Mouse (Mus musculus): ENCODE measurements around the gene Olfr930. TPM values are rescaled to one million over a fixed set of nuclear protein-coding genes. Genes with fewer than 3 reads are reported as not detected.

Gene Olfr930
- not detected for polyA plus RNA-seq (2014; fragmentation: Illumina TruSeq; extraction: RNeasy Lipid Tissue Mini Kit (QIAGEN cat#74804); ENCODE audit: low read depth, low replicate concordance)

GRCm38 (mm10) chr9:38929509-38929908 is at the start of gene Olfr930:
Olfr930 (plus strand) TSS chr9:38929809.

DNA sequence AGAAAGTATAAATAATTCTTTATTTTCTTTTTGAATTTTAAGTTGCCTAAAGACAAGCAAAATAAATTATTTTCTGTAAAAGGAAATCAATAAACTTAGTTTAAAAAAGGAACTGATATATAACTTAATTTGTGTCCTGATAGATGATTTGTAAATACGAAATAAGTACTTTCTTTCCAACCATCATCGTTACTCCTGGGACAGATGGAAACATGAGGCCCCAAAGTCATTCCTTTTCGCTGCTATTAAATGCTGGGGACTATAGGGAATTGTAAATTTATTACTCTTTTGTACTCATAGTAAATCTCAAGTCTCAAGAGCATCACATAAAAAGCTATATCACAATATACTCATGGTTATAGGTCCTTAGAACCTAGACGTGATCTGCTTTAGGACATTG is 42.4 kb downstream of the Olfr930 start, which contains the start of gene Olfr933:
Gene Olfr933, plus strand, starts transcription at position 301 of the 400 bp plus-strand sequence.

Other genes starting within 250 kb of the Olfr930 start
- gene Olfr919, start 226.1 kb upstream of the Olfr930 start, polyA plus RNA-seq (2014; fragmentation: Illumina TruSeq; extraction: RNeasy Lipid Tissue Mini Kit (QIAGEN cat#74804); ENCODE audit: low read depth, low replicate concordance) = not detected
- gene Vwa5a, start 211.5 kb upstream of the Olfr930 start, polyA plus RNA-seq (2014; fragmentation: Illumina TruSeq; extraction: RNeasy Lipid Tissue Mini Kit (QIAGEN cat#74804); ENCODE audit: low read depth, low replicate concordance) = 28.2 TPM
- gene Olfr920, start 177.5 kb upstream of the Olfr930 start, polyA plus RNA-seq (2014; fragmentation: Illumina TruSeq; extraction: RNeasy Lipid Tissue Mini Kit (QIAGEN cat#74804); ENCODE audit: low read depth, low replicate concordance) = 0.37 TPM
- not detected for gene Olfr921, start 156.7 kb upstream of the Olfr930 start, polyA plus RNA-seq (2014; fragmentation: Illumina TruSeq; extraction: RNeasy Lipid Tissue Mini Kit (QIAGEN cat#74804); ENCODE audit: low read depth, low replicate concordance)
- gene Olfr922, start 115.2 kb upstream of the Olfr930 start, polyA plus RNA-seq (2014; fragmentation: Illumina TruSeq; extraction: RNeasy Lipid Tissue Mini Kit (QIAGEN cat#74804); ENCODE audit: low read depth, low replicate concordance) = not detected
- gene Olfr923, start 103.3 kb upstream of the Olfr930 start, polyA plus RNA-seq (2014; fragmentation: Illumina TruSeq; extraction: RNeasy Lipid Tissue Mini Kit (QIAGEN cat#74804); ENCODE audit: low read depth, low replicate concordance) = not detected
- gene Olfr924, start 85.4 kb upstream of the Olfr930 start, polyA plus RNA-seq (2014; fragmentation: Illumina TruSeq; extraction: RNeasy Lipid Tissue Mini Kit (QIAGEN cat#74804); ENCODE audit: low read depth, low replicate concordance) = not detected
- gene Olfr26, start 74.7 kb upstream of the Olfr930 start, polyA plus RNA-seq (2014; fragmentation: Illumina TruSeq; extraction: RNeasy Lipid Tissue Mini Kit (QIAGEN cat#74804); ENCODE audit: low read depth, low replicate concordance) = not detected
- not detected for gene Olfr926, start 52.7 kb upstream of the Olfr930 start, polyA plus RNA-seq (2014; fragmentation: Illumina TruSeq; extraction: RNeasy Lipid Tissue Mini Kit (QIAGEN cat#74804); ENCODE audit: low read depth, low replicate concordance)
- gene Olfr933, start 42.5 kb downstream of the Olfr930 start, polyA plus RNA-seq (2014; fragmentation: Illumina TruSeq; extraction: RNeasy Lipid Tissue Mini Kit (QIAGEN cat#74804); ENCODE audit: low read depth, low replicate concordance) = not detected
- not detected for gene Olfr934, start 58.5 kb downstream of the Olfr930 start, polyA plus RNA-seq (2014; fragmentation: Illumina TruSeq; extraction: RNeasy Lipid Tissue Mini Kit (QIAGEN cat#74804); ENCODE audit: low read depth, low replicate concordance)
- gene Olfr935, start 69.9 kb downstream of the Olfr930 start, polyA plus RNA-seq (2014; fragmentation: Illumina TruSeq; extraction: RNeasy Lipid Tissue Mini Kit (QIAGEN cat#74804); ENCODE audit: low read depth, low replicate concordance) = not detected
- gene Olfr146, start 93.6 kb downstream of the Olfr930 start, polyA plus RNA-seq (2014; fragmentation: Illumina TruSeq; extraction: RNeasy Lipid Tissue Mini Kit (QIAGEN cat#74804); ENCODE audit: low read depth, low replicate concordance) = not detected
- not detected for gene Olfr937, start 135.1 kb downstream of the Olfr930 start, polyA plus RNA-seq (2014; fragmentation: Illumina TruSeq; extraction: RNeasy Lipid Tissue Mini Kit (QIAGEN cat#74804); ENCODE audit: low read depth, low replicate concordance)
- gene Olfr938, start 149.1 kb downstream of the Olfr930 start, polyA plus RNA-seq (2014; fragmentation: Illumina TruSeq; extraction: RNeasy Lipid Tissue Mini Kit (QIAGEN cat#74804); ENCODE audit: low read depth, low replicate concordance) = not detected
- not detected for gene Olfr27, start 198.3 kb downstream of the Olfr930 start, polyA plus RNA-seq (2014; fragmentation: Illumina TruSeq; extraction: RNeasy Lipid Tissue Mini Kit (QIAGEN cat#74804); ENCODE audit: low read depth, low replicate concordance)
- not detected for gene Olfr943, start 236.5 kb downstream of the Olfr930 start, polyA plus RNA-seq (2014; fragmentation: Illumina TruSeq; extraction: RNeasy Lipid Tissue Mini Kit (QIAGEN cat#74804); ENCODE audit: low read depth, low replicate concordance)